20 mouse cellular contexts compared by ENCODE assay signal in the genomic region with DNA sequence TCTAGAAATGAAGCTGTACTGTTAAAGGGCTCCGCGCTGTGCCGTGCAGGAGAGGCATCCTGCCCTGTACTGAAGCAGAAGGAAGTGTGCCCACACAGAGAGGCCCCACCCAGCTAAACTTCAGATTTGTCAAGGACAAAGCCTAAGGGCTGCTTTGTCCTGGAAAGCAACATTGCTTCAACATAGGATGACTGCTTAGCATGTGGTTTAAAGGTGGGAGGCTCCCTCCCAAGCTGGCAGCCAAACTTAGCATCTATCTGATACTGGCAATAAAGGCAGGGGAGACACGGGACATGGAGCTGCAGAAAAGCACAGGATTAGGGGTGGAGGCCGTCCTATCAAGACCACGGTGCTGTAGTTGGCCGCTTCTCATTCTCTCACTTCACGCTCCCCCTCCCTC. TPM values are rescaled to one million over a fixed set of nuclear protein-coding genes. Genes with fewer than 3 reads are reported as not detected.
DNase-seq lines count a peak whose midpoint lies in the region; ATAC-seq and TF ChIP-seq lines count a peak whose summit lies in the region.
"Had no signal": no experiment of that assay in that cellular context is flagged by ENCODE, and none has a peak within 500 bp of the region (broad histone marks: within the 10 kb centered on the region; RNA-seq: fewer than 3 reads in every experiment).

No protein-coding gene starts in this region.

- TF ChIP-seq CTCF in spleen, adult 2 months (IDR thresholded peaks at IDR 0.05; ENCODE audit: extremely low read depth, insufficient read depth, insufficient read length, insufficient replicate concordance): no peak

- H3K27ac ChIP-seq in embryonic facial prominence, embryonic 13.5 days: no peak overlapping the region
- H3K27ac ChIP-seq in embryonic facial prominence, embryonic 10.5 days (replicated peaks): no peak overlapping the region
- H3K27ac ChIP-seq in spleen, adult 2 months (ENCODE audit: insufficient read depth, low read length): peak overlapping the region; percentile 6; the same call in 1 of the 2 replicates
- H3K27ac ChIP-seq: gastrocnemius, adult 2 months; hindbrain, embryonic 10.5 days; hindbrain, postnatal 0 days had no signal

- 58% methylated on average over 8 of the region's 8 CpGs for WGBS in embryonic facial prominence, embryonic 13.5 days
- 65% methylated on average over 8 of the region's 8 CpGs for WGBS in embryonic facial prominence, embryonic 10.5 days
- WGBS in spleen, adult 2 months: 47% methylated on average over 8 of the region's 8 CpGs

- no peaks in the 10 kb centered on the region for H3K36me3 ChIP-seq in embryonic facial prominence, embryonic 13.5 days
- no peaks in the 10 kb centered on the region for H3K36me3 ChIP-seq in embryonic facial prominence, embryonic 10.5 days (replicated peaks)
- H3K36me3 ChIP-seq in spleen, adult 2 months (ENCODE audit: control insufficient read depth, insufficient read depth, low read length): no peaks in the 10 kb centered on the region
- H3K36me3 ChIP-seq: G1E; heart, embryonic 12.5 days; hindbrain, embryonic 10.5 days had no signal

- H3K4me1 ChIP-seq in embryonic facial prominence, embryonic 13.5 days: peaks cover 7% of the 10 kb centered on the region; the same call in 1 of the 2 replicates
- H3K4me1 ChIP-seq in embryonic facial prominence, embryonic 10.5 days: peaks cover 4% of the 10 kb centered on the region; the same call in 1 of the 2 replicates
- peaks cover 15% of the 10 kb centered on the region for H3K4me1 ChIP-seq in spleen, adult 2 months (ENCODE audit: control insufficient read depth, insufficient read depth, insufficient read length)

- H3K4me2 ChIP-seq in embryonic facial prominence, embryonic 13.5 days: no peak overlapping the region
- H3K4me2 ChIP-seq: heart, embryonic 12.5 days; midbrain, embryonic 11.5 days had no signal

- TF ChIP-seq POLR2A in spleen, adult 2 months (IDR thresholded peaks at IDR 0.05; ENCODE audit: low read depth, low read length): no peak

- no peak for DNase-seq in embryonic facial prominence, embryonic 10.5 days (ENCODE audit: low spot score)
- peak in 1 of 2 experiments; percentile 28 for DNase-seq in spleen, adult 2 months (ENCODE audit: low read depth in 1 of 2, low spot score in 2 of 2)
- no peak for DNase-seq in spleen, postnatal 14 days (ENCODE audit: low spot score in 2 of 2)
- DNase-seq in ZHBTc4 (ENCODE audit: low read depth, low spot score): peak; percentile 62
- DNase-seq in kidney, adult 9 months: no peak
- DNase-seq: adrenal gland, postnatal 25 days; cerebellum, adult 8-10 months; gastrocnemius, adult 2 months; heart, postnatal 10 days; kidney, adult 11 months; kidney, postnatal 4 days; lung, postnatal 4 days; thymus, postnatal 36 days had no signal

- H3K9me3 ChIP-seq in embryonic facial prominence, embryonic 13.5 days: no peaks in the 10 kb centered on the region
- H3K9me3 ChIP-seq in embryonic facial prominence, embryonic 10.5 days: no peaks in the 10 kb centered on the region
- H3K9me3 ChIP-seq: G1E; heart, embryonic 12.5 days; hindbrain, embryonic 10.5 days had no signal

- H3K9ac ChIP-seq in embryonic facial prominence, embryonic 13.5 days: 0 out of 2 replicates have a peak overlapping the region, but pooled peaks have one; percentile 36
- H3K9ac ChIP-seq: heart, embryonic 12.5 days had no signal

- no peak overlapping the region for H3K4me3 ChIP-seq in embryonic facial prominence, embryonic 13.5 days
- H3K4me3 ChIP-seq in embryonic facial prominence, embryonic 10.5 days: no peak overlapping the region
- H3K4me3 ChIP-seq in spleen, adult 2 months (ENCODE audit: extremely low read depth, insufficient read depth, insufficient read length): no peak overlapping the region
- H3K4me3 ChIP-seq: gastrocnemius, adult 2 months; heart, embryonic 12.5 days; hindbrain, embryonic 10.5 days had no signal

- no peak for ATAC-seq in embryonic facial prominence, embryonic 13.5 days (ENCODE audit: insufficient number of reproducible peaks, insufficient read depth, low FRiP score, low TSS enrichment, low read depth)
- no peak for ATAC-seq in CD4-positive, CD25-positive, alpha-beta regulatory T cell, adult 4 months
- ATAC-seq: hindbrain, postnatal 0 days had no signal

- H3K27me3 ChIP-seq in embryonic facial prominence, embryonic 13.5 days: peaks cover 8% of the 10 kb centered on the region; the same call in 1 of the 2 replicates
- 0 out of 2 replicates have a peak, but pooled peaks cover 6% of the 10 kb centered on the region for H3K27me3 ChIP-seq in embryonic facial prominence, embryonic 10.5 days (replicated peaks; ENCODE audit: low read depth, poor library complexity, severe bottlenecking)
- no peaks in the 10 kb centered on the region for H3K27me3 ChIP-seq in spleen, adult 2 months (ENCODE audit: control insufficient read depth, insufficient read depth, low read length)

RNA-seq across cellular contexts. Expression of a gene that starts 24.1 kb away (rescaled TPM):
- polyA plus RNA-seq in embryonic facial prominence, embryonic 13.5 days (2015; fragmentation: Nextera tagmentation; extraction: Ambion mirVana): 19.6 and 19.8 TPM in 2 replicates
- 11.9 and 14.0 TPM in 2 replicates for polyA plus RNA-seq in embryonic facial prominence, embryonic 10.5 days (2016; fragmentation: Nextera tagmentation; extraction: Ambion mirVana)
- 17.5 and 22.4 TPM in 2 replicates for polyA plus RNA-seq in spleen, adult 2 months (2012; rRNA removed)
- polyA plus RNA-seq in CD4-positive, CD25-positive, alpha-beta regulatory T cell, adult 4 months (2017; shearing (Covaris generic)): 10 to 100 TPM; 24.6 to 37.8 TPM
